Mouse (Mus musculus) cortical plate, adult 2 months (tissue): ENCODE results near the gene Ak3.

Experiments used
- CTCF ChIP-seq: fragments of 200-500 bp; IDR thresholded peaks from 2 replicates; pipeline ENCODE4 v1.5.1; 2011; ENCODE audit warnings: mild to moderate bottlenecking, control low read depth, low read length; ENCODE audit not compliant: insufficient read depth; ENCODE audit errors: extremely low read depth
- POLR2A ChIP-seq: fragments of 200-500 bp; IDR thresholded peaks from 2 replicates; pipeline ENCODE4 v1.6.1; 2011; ENCODE audit warnings: mild to moderate bottlenecking, low read length, control low read depth; ENCODE audit not compliant: insufficient read depth; ENCODE audit errors: extremely low read depth

DNA sequence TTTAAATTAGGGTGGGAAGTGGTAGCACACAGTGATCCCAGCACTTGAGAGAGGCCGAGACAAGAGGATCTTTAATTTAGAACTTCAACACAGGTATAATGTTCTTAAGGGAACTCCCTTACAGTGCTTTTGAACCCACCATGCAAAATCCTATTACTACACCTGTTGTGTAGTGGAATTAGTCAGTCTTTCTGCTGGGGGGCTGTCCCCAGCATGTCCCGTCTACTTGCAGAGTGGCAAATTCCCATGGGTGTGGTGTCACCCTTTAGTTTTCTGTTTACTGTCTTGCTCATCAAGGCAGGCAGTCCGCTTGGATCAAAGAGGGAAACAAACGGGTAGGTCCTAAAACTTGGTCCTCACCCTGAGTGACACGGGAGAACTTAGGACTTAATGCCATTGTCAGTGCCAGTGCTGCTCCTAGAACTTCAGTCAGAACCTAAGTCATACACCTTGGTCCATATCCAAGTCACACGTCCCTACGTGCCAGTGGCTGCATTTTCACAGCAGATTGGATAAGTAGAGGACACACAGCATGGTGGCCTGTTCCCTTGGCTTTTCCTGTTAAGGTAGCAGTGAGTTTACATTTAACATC is 25.9 kb downstream of the Ak3 start:
- TF ChIP-seq CTCF (no peak), POLR2A (no peak)
